Mouse (Mus musculus): ENCODE measurements around the gene Vax2. TPM values are rescaled to one million over a fixed set of nuclear protein-coding genes. Genes with fewer than 3 reads are reported as not detected.

Vax2 gene
- polyA plus RNA-seq, 1 experiment from 2014 or later = not detected

GRCm38 (mm10) chr6:83704701-83705100 lies 6.4 kb upstream of the Vax2 start:
- ATAC-seq (ENCODE audit: low read depth) = no peak
- H3K9me3 ChIP-seq (ENCODE audit: control insufficient read depth, low read length) = no peaks in the 10 kb centered on the region
- H3K4me3 ChIP-seq (ENCODE audit: low read depth, low read length) = no peak overlapping the region
- no peak overlapping the region for H3K27ac ChIP-seq (ENCODE audit: low read depth, low read length)
- H3K4me1 ChIP-seq (ENCODE audit: control insufficient read depth, insufficient read depth, low read length) = no peaks in the 10 kb centered on the region
- H3K27me3 ChIP-seq (ENCODE audit: control insufficient read depth, insufficient read depth, low read length) = peaks cover 75% of the 10 kb centered on the region
- no peak overlapping the region for H3K4me2 ChIP-seq (ENCODE audit: low read depth, low read length)
- H3K9ac ChIP-seq (replicated peaks; ENCODE audit: low read depth, low read length) = no peak overlapping the region
- WGBS = 16% methylated on average over 5 of the region's 5 CpGs
- no peaks in the 10 kb centered on the region for H3K36me3 ChIP-seq (ENCODE audit: control insufficient read depth, insufficient read depth, low read length)

- no peak overlapping the region for H3K9ac ChIP-seq (replicated peaks; ENCODE audit: low read depth, low read length)
- ATAC-seq (ENCODE audit: low read depth) = no peak
- H3K36me3 ChIP-seq (ENCODE audit: control insufficient read depth, insufficient read depth, low read length) = no peaks in the 10 kb centered on the region
- H3K4me1 ChIP-seq (ENCODE audit: control insufficient read depth, insufficient read depth, low read length) = peaks cover 7% of the 10 kb centered on the region; the same call in 1 of the 2 replicates
- H3K9me3 ChIP-seq (ENCODE audit: control insufficient read depth, low read length) = no peaks in the 10 kb centered on the region
- WGBS = 2% methylated on average over 6 of the region's 6 CpGs
- no peak overlapping the region for H3K27ac ChIP-seq (ENCODE audit: low read depth, low read length)
- H3K4me3 ChIP-seq (ENCODE audit: low read depth, low read length) = no peak overlapping the region
- H3K27me3 ChIP-seq (ENCODE audit: control insufficient read depth, insufficient read depth, low read length) = peaks cover 89% of the 10 kb centered on the region
- no peak overlapping the region for H3K4me2 ChIP-seq (ENCODE audit: low read depth, low read length)
Observed at GRCm38 (mm10) chr6:83707738-83708510, 3.1 kb upstream of the Vax2 start.

- ATAC-seq (ENCODE audit: low read depth) = peak; percentile 55; the same call in 1 of the 2 replicates
- under 1% methylated on average over 32 of the region's 32 CpGs for WGBS
Observed at GRCm38 (mm10) chr6:83710361-83711066, 550 bp upstream of the Vax2 start.

GRCm38 (mm10) chr6:83711725-83712475 lies 836 bp downstream of the Vax2 start:
- no peaks in the 10 kb centered on the region for H3K9me3 ChIP-seq (ENCODE audit: control insufficient read depth, low read length)
- no peak for ATAC-seq (ENCODE audit: low read depth)
- H3K36me3 ChIP-seq (ENCODE audit: control insufficient read depth, insufficient read depth, low read length) = no peaks in the 10 kb centered on the region
- H3K4me1 ChIP-seq (ENCODE audit: control insufficient read depth, insufficient read depth, low read length) = peaks cover 7% of the 10 kb centered on the region; the same call in 1 of the 2 replicates
- H3K27me3 ChIP-seq (ENCODE audit: control insufficient read depth, insufficient read depth, low read length) = peaks cover 89% of the 10 kb centered on the region
- H3K4me2 ChIP-seq (ENCODE audit: low read depth, low read length) = peak overlapping the region; percentile 34; the same call in 1 of the 2 replicates
- no peak overlapping the region for H3K9ac ChIP-seq (replicated peaks; ENCODE audit: low read depth, low read length)
- WGBS = under 1% methylated on average over 43 of the region's 45 CpGs
- no peak overlapping the region for H3K27ac ChIP-seq (ENCODE audit: low read depth, low read length)
- no peak overlapping the region for H3K4me3 ChIP-seq (ENCODE audit: low read depth, low read length)

More at GRCm38 (mm10) chr6:83710361-83711066, 550 bp upstream of the Vax2 start:
- Histone ChIP-seq H3K36me3 (ENCODE audit: control insufficient read depth, insufficient read depth, low read length) (no peaks in the 10 kb centered on the region), H3K4me1 (ENCODE audit: control insufficient read depth, insufficient read depth, low read length) (peaks cover 7% of the 10 kb centered on the region; the same call in 1 of the 2 replicates), H3K9ac (replicated peaks; ENCODE audit: low read depth, low read length) (no peak overlapping the region), H3K4me3 (ENCODE audit: low read depth, low read length) (no peak overlapping the region), H3K27ac (ENCODE audit: low read depth, low read length) (no peak overlapping the region), H3K27me3 (ENCODE audit: control insufficient read depth, insufficient read depth, low read length) (peaks cover 94% of the 10 kb centered on the region), H3K4me2 (ENCODE audit: low read depth, low read length) (peak overlapping the region; percentile 34; the same call in 1 of the 2 replicates), H3K9me3 (ENCODE audit: control insufficient read depth, low read length) (no peaks in the 10 kb centered on the region)

- no peak for ATAC-seq (ENCODE audit: low read depth)
- Histone ChIP-seq H3K4me3 (ENCODE audit: low read depth, low read length) (no peak overlapping the region), H3K4me1 (ENCODE audit: control insufficient read depth, insufficient read depth, low read length) (peaks cover 7% of the 10 kb centered on the region; the same call in 1 of the 2 replicates), H3K27me3 (ENCODE audit: control insufficient read depth, insufficient read depth, low read length) (peaks cover 87% of the 10 kb centered on the region), H3K9me3 (ENCODE audit: control insufficient read depth, low read length) (no peaks in the 10 kb centered on the region), H3K4me2 (ENCODE audit: low read depth, low read length) (no peak overlapping the region), H3K36me3 (ENCODE audit: control insufficient read depth, insufficient read depth, low read length) (no peaks in the 10 kb centered on the region), H3K27ac (ENCODE audit: low read depth, low read length) (no peak overlapping the region), H3K9ac (replicated peaks; ENCODE audit: low read depth, low read length) (no peak overlapping the region)
- WGBS = 1% methylated on average over 12 of the region's 12 CpGs
Observed at GRCm38 (mm10) chr6:83713271-83714136, 2.4 kb downstream of the Vax2 start.

GRCm38 (mm10) chr6:83714221-83715123 lies 3.4 kb downstream of the Vax2 start:
- no peak overlapping the region for H3K27ac ChIP-seq (ENCODE audit: low read depth, low read length)
- ATAC-seq (ENCODE audit: low read depth) = no peak
- H3K27me3 ChIP-seq (ENCODE audit: control insufficient read depth, insufficient read depth, low read length) = peaks cover 84% of the 10 kb centered on the region
- WGBS = under 1% methylated on average over 34 of the region's 34 CpGs
- no peaks in the 10 kb centered on the region for H3K9me3 ChIP-seq (ENCODE audit: control insufficient read depth, low read length)
- no peaks in the 10 kb centered on the region for H3K36me3 ChIP-seq (ENCODE audit: control insufficient read depth, insufficient read depth, low read length)
- H3K9ac ChIP-seq (replicated peaks; ENCODE audit: low read depth, low read length) = no peak overlapping the region
- H3K4me3 ChIP-seq (ENCODE audit: low read depth, low read length) = no peak overlapping the region
- H3K4me1 ChIP-seq (ENCODE audit: control insufficient read depth, insufficient read depth, low read length) = peaks cover 7% of the 10 kb centered on the region; the same call in 1 of the 2 replicates
- no peak overlapping the region for H3K4me2 ChIP-seq (ENCODE audit: low read depth, low read length)

- WGBS = under 1% methylated on average over 30 of the region's 30 CpGs
- Histone ChIP-seq H3K36me3 (ENCODE audit: control insufficient read depth, insufficient read depth, low read length) (no peaks in the 10 kb centered on the region), H3K4me2 (ENCODE audit: low read depth, low read length) (no peak overlapping the region), H3K9me3 (ENCODE audit: control insufficient read depth, low read length) (no peaks in the 10 kb centered on the region), H3K4me1 (ENCODE audit: control insufficient read depth, insufficient read depth, low read length) (peaks cover 7% of the 10 kb centered on the region; the same call in 1 of the 2 replicates), H3K9ac (replicated peaks; ENCODE audit: low read depth, low read length) (no peak overlapping the region), H3K4me3 (ENCODE audit: low read depth, low read length) (no peak overlapping the region), H3K27me3 (ENCODE audit: control insufficient read depth, insufficient read depth, low read length) (peaks cover 84% of the 10 kb centered on the region), H3K27ac (ENCODE audit: low read depth, low read length) (no peak overlapping the region)
- no peak for ATAC-seq (ENCODE audit: low read depth)
Observed at GRCm38 (mm10) chr6:83715461-83716196, 4.6 kb downstream of the Vax2 start.

All from neural tube, embryonic 14.5 days (tissue).